Mouse (Mus musculus) adrenal gland, postnatal 25 days (tissue): ENCODE results near the gene Klhl10. TPM values are rescaled to one million over a fixed set of nuclear protein-coding genes. Genes with fewer than 3 reads are reported as not detected.

Experiments
- microRNA-seq, 2 experiments: library from miRNA; unstranded; fragments of <30 nt; microRNA quantifications; one replicate each; pipeline ENCODE4 v1.2.0; 2021
- total RNA-seq: library from RNA; stranded (reverse); gene quantifications from 2 replicates; pipeline ENCODE4 v1.2.3, GENCODE M21; 2021

The Klhl10 gene
- total RNA-seq, 1 experiment from 2014 or later = 1.3 TPM

Small RNA genes within 50 kb of the gene (microRNA-seq; reads per million reads assigned to microRNA genes)
- gene Gm27374 (0 reads per million in 2 experiments), gene Mir7116 (0.34 to 1.4 reads per million in 2 experiments)

Other genes with a start within 250 kb of the Klhl10 start
- not detected in 2 replicates for gene Krt9, start 248.7 kb upstream of the Klhl10 start, total RNA-seq
- gene Krt14, start 234.4 kb upstream of the Klhl10 start, total RNA-seq = not detected in 2 replicates
- gene Krt16, start 193.0 kb upstream of the Klhl10 start, total RNA-seq = not detected in 2 replicates
- gene Krt17, start 180.9 kb upstream of the Klhl10 start, total RNA-seq = not detected in 2 replicates
- not detected in 2 replicates for gene Krt42, start 172.0 kb upstream of the Klhl10 start, total RNA-seq
- gene Eif1, start 122.0 kb upstream of the Klhl10 start, total RNA-seq = 904 and 1,056 TPM in 2 replicates
- gene Gast, start 107.5 kb upstream of the Klhl10 start, total RNA-seq = not detected in 2 replicates
- 46.0 and 68.7 TPM in 2 replicates for gene Hap1, start 85.8 kb upstream of the Klhl10 start, total RNA-seq
- gene Jup, start 44.2 kb upstream of the Klhl10 start, total RNA-seq = 59.5 and 81.5 TPM in 2 replicates
- gene P3h4, start 27.1 kb upstream of the Klhl10 start, total RNA-seq = 25.7 and 29.4 TPM in 2 replicates
- 23.8 and 24.7 TPM in 2 replicates for gene Fkbp10, start 26.2 kb upstream of the Klhl10 start, total RNA-seq
- gene Nt5c3b, start 109 bp upstream of the Klhl10 start, total RNA-seq = 60.3 and 63.2 TPM in 2 replicates
- 55.1 and 62.2 TPM in 2 replicates for gene Klhl11, start 30.8 kb downstream of the Klhl10 start, total RNA-seq
- 1,778 and 1,859 TPM in 2 replicates for gene Acly, start 86.1 kb downstream of the Klhl10 start, total RNA-seq
- gene Ttc25, start 103.7 kb downstream of the Klhl10 start, total RNA-seq = 4.1 and 5.5 TPM in 2 replicates
- gene Cnp, start 133.0 kb downstream of the Klhl10 start, total RNA-seq = 35.4 and 57.8 TPM in 2 replicates
- 40.3 and 46.8 TPM in 2 replicates for gene Nkiras2, start 177.3 kb downstream of the Klhl10 start, total RNA-seq
- 237 and 251 TPM in 2 replicates for gene Dnajc7, start 178.3 kb downstream of the Klhl10 start, total RNA-seq